In the genomic region with DNA sequence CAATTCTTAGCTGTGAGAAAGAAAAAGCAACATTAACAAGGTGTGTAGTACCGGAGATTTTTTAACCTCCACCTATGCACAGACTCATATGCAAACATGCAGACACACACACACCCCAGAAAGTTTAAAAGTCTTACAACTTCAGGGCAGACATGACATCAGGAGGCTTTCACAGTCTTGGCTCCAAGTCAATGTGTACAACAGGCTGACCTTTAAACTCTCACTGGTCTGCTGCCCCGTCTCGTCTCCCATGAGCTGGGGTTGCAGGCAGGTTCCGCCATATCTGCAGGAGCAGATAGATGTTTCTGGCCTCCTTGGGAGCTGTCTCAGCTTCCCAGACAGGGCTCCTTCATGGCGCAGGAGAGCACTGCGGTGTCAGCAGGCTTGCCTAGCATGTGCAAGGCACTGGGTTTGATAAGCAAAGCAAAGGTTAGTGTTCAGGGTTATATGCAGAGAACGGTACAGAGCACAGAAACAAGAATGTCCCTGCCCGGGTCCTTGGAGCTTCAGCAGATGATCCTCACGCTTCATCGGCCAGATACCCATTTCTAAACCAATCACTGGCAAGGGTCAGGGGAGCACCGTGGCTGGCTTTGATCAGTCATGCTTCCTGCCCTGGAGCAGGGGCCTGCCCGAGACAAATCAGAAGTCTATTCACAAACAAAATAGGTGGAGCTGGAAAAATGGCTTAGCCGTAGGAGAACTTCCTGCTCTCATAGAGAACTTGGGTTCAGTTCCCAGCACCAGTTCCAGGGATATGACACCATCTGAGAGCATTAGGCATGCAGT, we compare ENCODE assay signal across 14 mouse cellular contexts. TPM values are rescaled to one million over a fixed set of nuclear protein-coding genes. Genes with fewer than 3 reads are reported as not detected.
DNase-seq lines count a peak whose midpoint lies in the region; ATAC-seq lines count a peak whose summit lies in the region.
"Had no signal": no experiment of that assay in that cellular context is flagged by ENCODE, and none has a peak within 500 bp of the region (broad histone marks: within the 10 kb centered on the region; RNA-seq: fewer than 3 reads in every experiment).

No protein-coding gene starts in this region.

- H3K27me3 ChIP-seq in midbrain, embryonic 11.5 days (ENCODE audit: control insufficient read depth, insufficient read depth, low read length) = no peaks in the 10 kb centered on the region
- no peaks in the 10 kb centered on the region for H3K27me3 ChIP-seq in midbrain, embryonic 15.5 days (replicated peaks)
- H3K27me3 ChIP-seq in intestine, embryonic 16.5 days (replicated peaks; ENCODE audit: control insufficient read depth, insufficient read depth, low read length) = no peaks in the 10 kb centered on the region
- H3K27me3 ChIP-seq: embryonic facial prominence, embryonic 12.5 days had no signal

- H3K4me3 ChIP-seq in midbrain, embryonic 11.5 days (ENCODE audit: low read depth, low read length) = no peak overlapping the region
- H3K4me3 ChIP-seq in midbrain, embryonic 15.5 days = no peak overlapping the region
- H3K4me3 ChIP-seq in intestine, embryonic 16.5 days (ENCODE audit: low read length) = no peak overlapping the region
- H3K4me3 ChIP-seq: embryonic facial prominence, embryonic 12.5 days; forebrain, embryonic 12.5 days; hindbrain, embryonic 15.5 days; left cerebral cortex, adult 2 months; neural tube, embryonic 13.5 days had no signal

- H3K4me2 ChIP-seq in midbrain, embryonic 11.5 days = no peak overlapping the region
- no peak overlapping the region for H3K4me2 ChIP-seq in midbrain, embryonic 15.5 days
- no peak overlapping the region for H3K4me2 ChIP-seq in intestine, embryonic 16.5 days (ENCODE audit: low read depth, low read length)
- H3K4me2 ChIP-seq: embryonic facial prominence, embryonic 12.5 days; forebrain, embryonic 12.5 days; hindbrain, embryonic 15.5 days; neural tube, embryonic 13.5 days had no signal

- H3K4me1 ChIP-seq in midbrain, embryonic 11.5 days (ENCODE audit: control insufficient read depth, insufficient read depth, low read length) = peaks cover 8% of the 10 kb centered on the region; the same call in 1 of the 2 replicates
- H3K4me1 ChIP-seq in midbrain, embryonic 15.5 days = no peaks in the 10 kb centered on the region
- H3K4me1 ChIP-seq in intestine, embryonic 16.5 days (ENCODE audit: control insufficient read depth, insufficient read depth, low read length) = peaks cover 19% of the 10 kb centered on the region
- H3K4me1 ChIP-seq: hindbrain, embryonic 15.5 days had no signal

- no peak overlapping the region for H3K27ac ChIP-seq in midbrain, embryonic 11.5 days (ENCODE audit: low read depth, low read length)
- H3K27ac ChIP-seq in midbrain, embryonic 15.5 days = no peak overlapping the region
- H3K27ac ChIP-seq in intestine, embryonic 16.5 days (ENCODE audit: low read length) = peak overlapping the region; percentile 0; the same call in 1 of the 2 replicates
- H3K27ac ChIP-seq: embryonic facial prominence, embryonic 12.5 days; forebrain, embryonic 12.5 days; hindbrain, embryonic 15.5 days; left cerebral cortex, adult 2 months; macrophage; neural tube, embryonic 13.5 days had no signal

- 28% methylated on average over 13 of the region's 13 CpGs for WGBS in midbrain, embryonic 11.5 days
- 28% methylated on average over 13 of the region's 13 CpGs for WGBS in midbrain, embryonic 15.5 days
- 47% methylated on average over 13 of the region's 13 CpGs for WGBS in intestine, embryonic 16.5 days

- H3K9ac ChIP-seq in midbrain, embryonic 11.5 days (ENCODE audit: low read length) = no peak overlapping the region
- H3K9ac ChIP-seq in midbrain, embryonic 15.5 days = no peak overlapping the region
- no peak overlapping the region for H3K9ac ChIP-seq in intestine, embryonic 16.5 days (ENCODE audit: low read depth, low read length)
- H3K9ac ChIP-seq: embryonic facial prominence, embryonic 12.5 days; forebrain, embryonic 12.5 days; hindbrain, embryonic 15.5 days; neural tube, embryonic 13.5 days had no signal

- no peaks in the 10 kb centered on the region for H3K9me3 ChIP-seq in midbrain, embryonic 11.5 days (ENCODE audit: control insufficient read depth, low read length)
- no peaks in the 10 kb centered on the region for H3K9me3 ChIP-seq in midbrain, embryonic 15.5 days
- no peaks in the 10 kb centered on the region for H3K9me3 ChIP-seq in intestine, embryonic 16.5 days (ENCODE audit: control insufficient read depth, low read length)
- H3K9me3 ChIP-seq: embryonic facial prominence, embryonic 12.5 days; forebrain, embryonic 12.5 days; hindbrain, embryonic 15.5 days; neural tube, embryonic 13.5 days had no signal

- peak; percentile 35 for DNase-seq in kidney, adult 9 months
- no peak for DNase-seq in kidney, adult 11 months
- DNase-seq in midbrain, embryonic 11.5 days (ENCODE audit: low spot score, missing footprints) = no peak
- DNase-seq in adrenal gland, postnatal 36 days = no peak
- DNase-seq in cerebellum, adult 8-10 months = no peak
- DNase-seq: cerebellum, adult 9-10 months had no signal

- H3K36me3 ChIP-seq in midbrain, embryonic 11.5 days (ENCODE audit: control insufficient read depth, insufficient read depth, low read length) = no peaks in the 10 kb centered on the region
- H3K36me3 ChIP-seq in midbrain, embryonic 15.5 days (replicated peaks) = no peaks in the 10 kb centered on the region
- no peaks in the 10 kb centered on the region for H3K36me3 ChIP-seq in intestine, embryonic 16.5 days (ENCODE audit: control insufficient read depth, insufficient read depth, low read length)
- H3K36me3 ChIP-seq: embryonic facial prominence, embryonic 12.5 days; forebrain, embryonic 12.5 days; hindbrain, embryonic 15.5 days; neural tube, embryonic 13.5 days had no signal

- ATAC-seq in midbrain, embryonic 11.5 days (ENCODE audit: low FRiP score) = 0 out of 2 replicates have a peak, but pooled peaks have one; percentile 44
- no peak for ATAC-seq in midbrain, embryonic 15.5 days (replicated peaks)
- peak; percentile 58 for ATAC-seq in intestine, embryonic 16.5 days

RNA-seq across cellular contexts. Expression of a gene that starts 29.2 kb away (rescaled TPM):
- 24.7 and 25.7 TPM in 2 replicates for polyA plus RNA-seq in midbrain, embryonic 11.5 days (2014; fragmentation: Nextera tagmentation; extraction: Ambion mirVana)
- 2.7 and 3.6 TPM in 2 replicates for polyA plus RNA-seq in midbrain, embryonic 15.5 days (2015; fragmentation: Nextera tagmentation; extraction: Ambion mirVana)
- 6.5 and 8.8 TPM in 2 replicates for polyA plus RNA-seq in intestine, embryonic 16.5 days (2015; fragmentation: Nextera tagmentation; extraction: Ambion mirVana)
- 1 to 10 TPM; 1.4 to 2.4 TPM for total RNA-seq in adrenal gland, postnatal 36 days (2021)
- polyA plus RNA-seq: macrophage had no signal
